Mouse (Mus musculus) C2C12 (cell line): ENCODE results near the gene Tanc2. TPM values are rescaled to one million over a fixed set of nuclear protein-coding genes. Genes with fewer than 3 reads are reported as not detected.

ENCODE experiments used
- H3K27me3 ChIP-seq: one replicate; pipeline ENCODE4 v1.6.1; 2011; ENCODE audit not compliant: control insufficient read depth, insufficient read depth, insufficient read length
- H3K36me3 ChIP-seq: one replicate; pipeline ENCODE4 v1.6.1; 2011; ENCODE audit not compliant: control insufficient read depth, insufficient read depth
- H3K4me3 ChIP-seq: one replicate; pipeline ENCODE4 v1.5.1; 2011; ENCODE audit warnings: mild to moderate bottlenecking, control low read depth; ENCODE audit not compliant: poor library complexity, insufficient read depth, severe bottlenecking
- H3K79me2 ChIP-seq: one replicate; pipeline ENCODE4 v1.6.1; 2011; ENCODE audit not compliant: control insufficient read depth, insufficient read depth
- H3K79me3 ChIP-seq: one replicate; pipeline ENCODE4 v1.6.1; 2011; ENCODE audit warnings: low read depth, control low read depth
- H3ac ChIP-seq: one replicate; pipeline ENCODE3; 2011; ENCODE audit warnings: low read depth; ENCODE audit not compliant: control insufficient read depth, insufficient read length
- CEBPB ChIP-seq: IDR thresholded peaks from one replicate; pipeline ENCODE4 v1.6.1; 2011; ENCODE audit warnings: low read depth, mild to moderate bottlenecking, control low read depth, moderate library complexity
- CTCF ChIP-seq: IDR thresholded peaks from one replicate; pipeline ENCODE4 v1.5.1; 2011; ENCODE audit not compliant: control insufficient read depth, insufficient read depth, insufficient read length
- FOSL1 ChIP-seq: IDR thresholded peaks from one replicate; pipeline ENCODE4 v1.8.0; 2011; ENCODE audit warnings: mild to moderate bottlenecking, low read length; ENCODE audit not compliant: poor library complexity, insufficient read depth, severe bottlenecking
- MAX ChIP-seq: IDR thresholded peaks from one replicate; pipeline ENCODE4 v1.6.1; 2011; ENCODE audit warnings: mild to moderate bottlenecking, control low read depth
- MYOD1 ChIP-seq: IDR thresholded peaks from one replicate; pipeline ENCODE4 v1.6.1; 2011; ENCODE audit warnings: low read depth; ENCODE audit not compliant: control insufficient read depth, insufficient read length
- MYOG ChIP-seq: IDR thresholded peaks from one replicate; pipeline ENCODE4 v1.6.1; 2011; ENCODE audit not compliant: control insufficient read depth, insufficient read length; ENCODE audit errors: extremely low read depth
- USF1 ChIP-seq: IDR thresholded peaks from one replicate; pipeline ENCODE4 v1.6.1; 2011; ENCODE audit warnings: low read depth, mild to moderate bottlenecking, control low read depth, moderate library complexity
- polyA plus RNA-seq: library from polyadenylated mRNA; unstranded; fragments of >200 nt; fragmentation: generic; extraction: Trizol; gene quantifications from one replicate; pipeline ENCODE4 v1.2.1, GENCODE M21; 2012; ENCODE audit warnings: missing spikeins

The Tanc2 gene
- polyA plus RNA-seq, 1 experiment: 5.8 TPM

GRCm38 (mm10) chr11:105948255-105948654 lies 358.5 kb downstream of the Tanc2 start:
- Histone ChIP-seq H3K36me3 (no peaks in the 10 kb centered on the region), H3K4me3 (no peak overlapping the region)
- TF ChIP-seq MAX (peak; percentile 78), CEBPB (no peak)

GRCm38 (mm10) chr11:105950519-105950918 lies 360.7 kb downstream of the Tanc2 start:
- H3K27me3 ChIP-seq: no peaks in the 10 kb centered on the region
- H3K4me3 ChIP-seq: no peak overlapping the region
- TF ChIP-seq MAX (no peak), MYOD1 (no peak), CTCF (no peak), CEBPB (no peak), MYOG (no peak), FOSL1 (no peak), USF1 (no peak)
- H3K36me3 ChIP-seq: no peaks in the 10 kb centered on the region
- H3K79me2 ChIP-seq: no peaks in the 10 kb centered on the region
- H3K79me3 ChIP-seq: no peaks in the 10 kb centered on the region
- no peak overlapping the region for H3ac ChIP-seq

More at GRCm38 (mm10) chr11:105948255-105948654, 358.5 kb downstream of the Tanc2 start:
- Histone ChIP-seq H3K79me2 (no peaks in the 10 kb centered on the region), H3ac (peak overlapping the region; percentile 36), H3K27me3 (no peaks in the 10 kb centered on the region), H3K79me3 (no peaks in the 10 kb centered on the region)

- Histone ChIP-seq H3K36me3 (no peaks in the 10 kb centered on the region), H3K4me3 (no peak overlapping the region), H3ac (no peak overlapping the region), H3K27me3 (no peaks in the 10 kb centered on the region), H3K79me2 (no peaks in the 10 kb centered on the region), H3K79me3 (no peaks in the 10 kb centered on the region)
- no peak for TF ChIP-seq MAX
- no peak for TF ChIP-seq CEBPB
- no peak for TF ChIP-seq CTCF
- no peak for TF ChIP-seq USF1
- no peak for TF ChIP-seq MYOG
- no peak for TF ChIP-seq MYOD1
- no peak for TF ChIP-seq FOSL1
Measured at GRCm38 (mm10) chr11:105951601-105952044, 361.8 kb downstream of the Tanc2 start.

GRCm38 (mm10) chr11:105952111-105952510 lies 362.3 kb downstream of the Tanc2 start:
- H3ac ChIP-seq: no peak overlapping the region
- H3K4me3 ChIP-seq: no peak overlapping the region
- H3K36me3 ChIP-seq: no peaks in the 10 kb centered on the region
- H3K79me2 ChIP-seq: no peaks in the 10 kb centered on the region
- no peaks in the 10 kb centered on the region for H3K79me3 ChIP-seq
- TF ChIP-seq FOSL1 (no peak), MYOD1 (no peak), MAX (no peak), CTCF (no peak)
- H3K27me3 ChIP-seq: no peaks in the 10 kb centered on the region

GRCm38 (mm10) chr11:105952911-105953386 lies 363.2 kb downstream of the Tanc2 start, which contains the start of gene Cyb561:
Gene Cyb561 (minus strand): TSS chr11:105953336.
- Histone ChIP-seq H3K79me3 (no peaks in the 10 kb centered on the region), H3K79me2 (no peaks in the 10 kb centered on the region), H3ac (peak within 1 kb of the TSS; percentile 6), H3K4me3 (no peak within 1 kb of the TSS), H3K27me3 (no peaks in the 10 kb centered on the region), H3K36me3 (no peaks in the 10 kb centered on the region)
- TF ChIP-seq USF1: no peak
- TF ChIP-seq FOSL1: no peak
- no peak for TF ChIP-seq CTCF
- no peak for TF ChIP-seq MAX
- no peak for TF ChIP-seq CEBPB
- TF ChIP-seq MYOG: no peak
- TF ChIP-seq MYOD1: no peak

- H3K79me2 ChIP-seq: no peaks in the 10 kb centered on the region
- no peak overlapping the region for H3ac ChIP-seq
- TF ChIP-seq USF1 (no peak), MAX (peak; percentile 87), MYOD1 (peak; percentile 23), CEBPB (peak; percentile 93), FOSL1 (peak; percentile 85), CTCF (no peak)
- no peaks in the 10 kb centered on the region for H3K79me3 ChIP-seq
- H3K27me3 ChIP-seq: no peaks in the 10 kb centered on the region
- no peak overlapping the region for H3K4me3 ChIP-seq
- H3K36me3 ChIP-seq: no peaks in the 10 kb centered on the region
Measured at GRCm38 (mm10) chr11:105953402-105953801, 363.6 kb downstream of the Tanc2 start.
